Mouse (Mus musculus): Measurements from ENCODE around the gene Htr3b. TPM values are rescaled to one million over a fixed set of nuclear protein-coding genes. Genes with fewer than 3 reads are reported as not detected.
A peak's percentile ranks its signal among the peaks of the same experiment; 100 is the strongest.

Htr3b gene
- polyA plus RNA-seq, 1 experiment, result 0.59 TPM

GRCm38 (mm10) chr9:48894755-48895154 lies 70.0 kb downstream of the Htr3b start:
- WGBS, result 74% methylated on average over 6 of the region's 6 CpGs
- Histone ChIP-seq H3K4me1 (ENCODE audit: control insufficient read depth, insufficient read depth, low read length) (no peaks in the 10 kb centered on the region), H3K27ac (ENCODE audit: insufficient read depth, low read depth, low read length) (no peak overlapping the region), H3K36me3 (ENCODE audit: control insufficient read depth, insufficient read depth, low read length) (no peaks in the 10 kb centered on the region), H3K4me3 (ENCODE audit: insufficient read depth, low read depth, low read length) (no peak overlapping the region), H3K27me3 (replicated peaks; ENCODE audit: control insufficient read depth, insufficient read depth, low read length) (no peaks in the 10 kb centered on the region)
- TF ChIP-seq CTCF (conservative IDR thresholded peaks at IDR 0.05; ENCODE audit: insufficient read depth, insufficient read length, low read depth, low read length), result no peak
- no peak for TF ChIP-seq POLR2A (IDR thresholded peaks at IDR 0.05; ENCODE audit: low read depth, low read length)
- DNase-seq, result no peak

- DNase-seq, result peak; percentile 66
- TF ChIP-seq POLR2A (IDR thresholded peaks at IDR 0.05; ENCODE audit: low read depth, low read length), result no peak
- peak; percentile 75 for TF ChIP-seq CTCF (conservative IDR thresholded peaks at IDR 0.05; ENCODE audit: insufficient read depth, insufficient read length, low read depth, low read length)
- H3K36me3 ChIP-seq (ENCODE audit: control insufficient read depth, insufficient read depth, low read length), result no peaks in the 10 kb centered on the region
- H3K27ac ChIP-seq (ENCODE audit: insufficient read depth, low read depth, low read length), result no peak overlapping the region
- WGBS, result 27% methylated on average over 3 of the region's 3 CpGs
- H3K4me1 ChIP-seq (ENCODE audit: control insufficient read depth, insufficient read depth, low read length), result no peaks in the 10 kb centered on the region
- no peaks in the 10 kb centered on the region for H3K27me3 ChIP-seq (replicated peaks; ENCODE audit: control insufficient read depth, insufficient read depth, low read length)
- no peak overlapping the region for H3K4me3 ChIP-seq (ENCODE audit: insufficient read depth, low read depth, low read length)
These were observed 70.8 kb downstream of the Htr3b start for GRCm38 (mm10) chr9:48893986-48894385.

GRCm38 (mm10) chr9:48889093-48889492 lies 75.7 kb downstream of the Htr3b start:
- Histone ChIP-seq H3K27ac (ENCODE audit: insufficient read depth, low read depth, low read length) (no peak overlapping the region), H3K4me1 (ENCODE audit: control insufficient read depth, insufficient read depth, low read length) (no peaks in the 10 kb centered on the region), H3K4me3 (ENCODE audit: insufficient read depth, low read depth, low read length) (no peak overlapping the region), H3K36me3 (ENCODE audit: control insufficient read depth, insufficient read depth, low read length) (no peaks in the 10 kb centered on the region), H3K27me3 (replicated peaks; ENCODE audit: control insufficient read depth, insufficient read depth, low read length) (no peaks in the 10 kb centered on the region)
- 77% methylated on average over 7 of the region's 7 CpGs for WGBS
- DNase-seq, result no peak
- TF ChIP-seq POLR2A (IDR thresholded peaks at IDR 0.05; ENCODE audit: low read depth, low read length) (no peak), CTCF (conservative IDR thresholded peaks at IDR 0.05; ENCODE audit: insufficient read depth, insufficient read length, low read depth, low read length) (no peak)

Other genes with a start within 250 kb of the Htr3b start
- gene Zbtb16, start 128.8 kb downstream of the Htr3b start, polyA plus RNA-seq (2012; rRNA removed), result 3.0 and 3.1 TPM in 2 replicates
- gene Htr3a, start 53.9 kb downstream of the Htr3b start, polyA plus RNA-seq (2012; rRNA removed), result 1.4 and 2.5 TPM in 2 replicates
- 6.1 and 6.8 TPM in 2 replicates for gene Usp28, start 20.4 kb upstream of the Htr3b start, polyA plus RNA-seq (2012; rRNA removed)
- 10.9 and 11.4 TPM in 2 replicates for gene Zw10, start 90.6 kb upstream of the Htr3b start, polyA plus RNA-seq (2012; rRNA removed)
- gene Tmprss5, start 116.3 kb upstream of the Htr3b start, polyA plus RNA-seq (2012; rRNA removed), result 0.36 and 0.37 TPM in 2 replicates